Mouse (Mus musculus): Measurements from ENCODE around the gene Ccnjl. TPM values are rescaled to one million over a fixed set of nuclear protein-coding genes. Genes with fewer than 3 reads are reported as not detected.

Gene Ccnjl
- polyA plus RNA-seq, 1 experiment from 2014 or later: 11.3 TPM

DNA sequence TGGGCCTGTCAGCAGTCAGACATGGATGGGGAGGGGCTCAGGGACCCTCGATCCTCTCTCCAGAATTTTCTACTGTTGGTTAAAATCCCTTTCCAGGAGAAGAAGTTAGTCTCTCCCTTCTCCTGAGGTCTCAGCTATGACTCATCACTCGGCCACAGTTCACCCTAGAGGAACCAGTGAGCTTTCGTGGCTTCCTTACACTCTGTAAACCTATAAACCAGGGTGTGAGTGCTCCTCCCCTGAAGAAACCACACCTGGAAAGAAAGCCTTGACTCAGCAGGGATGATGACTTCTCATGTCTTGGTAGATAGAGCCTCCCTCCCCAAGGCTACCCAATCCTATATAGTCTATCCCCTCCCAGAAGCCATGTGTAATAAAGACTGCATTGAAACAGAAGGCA is 23.2 kb downstream of the Ccnjl start:
- Histone ChIP-seq H3K4me1 (peaks cover 18% of the 10 kb centered on the region), H3K4me3 (no peak overlapping the region), H3K4me2 (no peak overlapping the region), H3K27me3 (no peaks in the 10 kb centered on the region), H3K27ac (no peak overlapping the region), H3K36me3 (peaks cover 3% of the 10 kb centered on the region; the same call in 1 of the 2 replicates), H3K9ac (no peak overlapping the region), H3K9me3 (no peaks in the 10 kb centered on the region)
- WGBS: 71% methylated on average over 3 of the region's 3 CpGs
- ATAC-seq (ENCODE audit: insufficient number of reproducible peaks, low FRiP score, low TSS enrichment, low read depth): no peak

DNA sequence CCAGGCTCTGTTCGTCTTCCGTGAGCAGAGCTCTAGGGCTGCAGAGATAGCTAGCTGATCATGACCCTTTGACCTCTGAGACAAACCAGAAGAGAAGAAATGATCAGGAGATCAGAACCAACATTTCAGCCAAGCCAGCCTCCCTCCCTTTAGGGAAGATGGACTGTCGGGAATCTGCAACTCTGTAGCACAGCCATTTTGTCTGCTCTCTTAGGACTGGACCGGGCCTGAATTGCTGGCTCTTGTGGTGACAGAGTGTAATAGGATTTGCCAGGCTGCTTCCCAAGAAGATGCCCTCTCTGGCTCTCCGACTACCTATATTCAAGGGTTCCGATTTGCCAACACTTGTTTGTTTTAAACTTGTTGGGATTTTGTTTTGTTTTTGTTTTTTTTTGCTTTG is 24.1 kb downstream of the Ccnjl start:
- ATAC-seq (ENCODE audit: insufficient number of reproducible peaks, low FRiP score, low TSS enrichment, low read depth): no peak
- H3K4me2 ChIP-seq: no peak overlapping the region
- H3K36me3 ChIP-seq: peaks cover 8% of the 10 kb centered on the region; the same call in 1 of the 2 replicates
- no peak overlapping the region for H3K4me3 ChIP-seq
- no peak overlapping the region for H3K27ac ChIP-seq
- WGBS: 81% methylated on average over 6 of the region's 6 CpGs
- peaks cover 18% of the 10 kb centered on the region for H3K4me1 ChIP-seq
- H3K9me3 ChIP-seq: no peaks in the 10 kb centered on the region
- H3K27me3 ChIP-seq: no peaks in the 10 kb centered on the region
- no peak overlapping the region for H3K9ac ChIP-seq

DNA sequence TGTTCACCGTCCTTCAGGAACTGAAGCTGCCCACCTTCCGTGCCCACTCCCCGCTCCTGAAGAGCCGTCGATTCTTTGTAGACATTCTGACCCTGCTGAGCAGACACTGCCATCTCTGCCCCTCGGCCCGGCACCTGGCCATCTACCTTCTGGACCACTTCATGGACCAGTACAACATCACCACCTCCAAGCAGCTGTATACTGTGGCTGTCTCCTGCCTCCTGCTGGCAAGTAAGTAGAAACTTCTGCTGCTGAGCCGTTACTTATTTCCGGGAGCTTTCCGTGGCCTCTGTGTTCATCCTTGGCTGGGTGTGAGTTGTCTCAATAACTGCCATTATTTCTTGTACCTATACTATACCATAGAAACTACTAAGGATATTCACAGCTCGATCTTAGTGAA is 28.0 kb downstream of the Ccnjl start:
- Histone ChIP-seq H3K4me2 (no peak overlapping the region), H3K27ac (no peak overlapping the region), H3K27me3 (no peaks in the 10 kb centered on the region), H3K36me3 (peaks cover 22% of the 10 kb centered on the region), H3K9ac (no peak overlapping the region), H3K4me3 (no peak overlapping the region), H3K4me1 (no peaks in the 10 kb centered on the region), H3K9me3 (no peaks in the 10 kb centered on the region)
- ATAC-seq (ENCODE audit: insufficient number of reproducible peaks, low FRiP score, low TSS enrichment, low read depth): no peak
- WGBS: 86% methylated on average over 11 of the region's 11 CpGs

DNA sequence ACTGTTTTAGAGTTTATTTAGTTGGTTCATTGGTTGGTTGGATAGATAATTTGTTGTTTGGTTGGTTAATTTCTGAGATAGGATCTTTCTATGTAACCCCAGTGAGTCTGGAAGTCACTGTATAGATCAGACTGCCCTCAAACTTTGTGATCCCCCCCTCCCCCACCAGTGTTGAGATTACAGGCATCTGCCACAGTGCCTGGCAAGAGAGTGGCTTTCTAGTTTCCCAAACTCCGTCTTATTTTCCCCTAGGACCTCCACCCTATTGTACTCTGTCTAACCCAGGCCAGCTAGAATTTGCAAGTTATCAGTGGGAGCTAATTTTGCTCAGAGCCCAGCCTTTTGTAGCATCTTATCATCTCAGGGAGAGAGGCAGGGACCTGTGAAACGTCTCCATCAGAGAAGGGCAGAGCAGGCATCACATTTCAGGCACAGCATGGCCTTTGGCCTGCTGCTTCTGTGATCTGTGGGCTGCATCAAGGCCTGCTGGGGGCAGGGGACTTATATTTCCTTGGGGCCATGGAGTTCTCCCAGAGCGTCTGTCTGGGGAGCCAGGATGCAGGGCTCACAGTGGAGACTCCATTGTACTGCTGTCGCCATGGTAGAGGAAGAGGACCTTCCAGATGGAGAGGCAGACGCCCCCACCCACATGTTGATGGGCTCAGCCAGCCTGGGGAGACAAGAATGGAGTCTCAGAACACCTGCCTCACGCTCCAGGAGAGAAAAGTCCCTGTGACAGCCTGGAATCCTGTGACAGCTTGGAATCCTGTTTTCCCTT is 31.1 kb downstream of the Ccnjl start:
- Histone ChIP-seq H3K4me2 (no peak overlapping the region), H3K36me3 (peaks cover 22% of the 10 kb centered on the region), H3K4me3 (no peak overlapping the region), H3K27ac (no peak overlapping the region), H3K9me3 (no peaks in the 10 kb centered on the region), H3K27me3 (no peaks in the 10 kb centered on the region), H3K4me1 (0 out of 2 replicates have a peak, but pooled peaks cover 3% of the 10 kb centered on the region), H3K9ac (no peak overlapping the region)
- ATAC-seq (ENCODE audit: insufficient number of reproducible peaks, low FRiP score, low TSS enrichment, low read depth): no peak
- WGBS: 33% methylated on average over 6 of the region's 6 CpGs

DNA sequence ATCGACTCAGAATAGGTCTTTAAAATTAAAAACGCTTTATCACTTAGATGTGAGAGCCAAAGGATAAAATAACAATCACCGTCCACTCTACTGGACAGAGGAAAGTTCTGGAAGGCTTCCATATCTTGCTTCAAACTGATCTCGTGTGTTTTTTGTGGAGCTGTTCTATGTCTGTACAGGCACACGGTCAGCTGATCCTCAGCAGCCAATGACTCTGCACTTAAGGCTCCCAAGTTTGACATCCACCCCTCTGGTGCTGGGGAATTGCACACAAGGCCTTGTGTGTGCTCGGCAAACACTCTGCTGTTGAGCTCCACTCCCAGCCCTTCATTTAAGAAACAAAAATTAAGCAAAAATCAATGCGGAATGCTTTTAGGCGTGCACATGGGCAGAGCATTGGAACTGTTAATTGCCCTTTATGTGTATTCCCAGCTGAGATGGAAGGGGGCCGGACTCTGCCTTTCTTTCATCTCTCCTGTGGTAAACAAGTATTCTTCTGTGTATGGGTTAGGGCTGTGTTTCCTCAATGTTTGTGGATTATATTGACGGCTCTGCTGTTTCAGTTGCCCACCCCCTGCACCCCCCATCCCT is 35.2 kb downstream of the Ccnjl start:
- Histone ChIP-seq H3K27ac (peak overlapping the region; percentile 4; the same call in 1 of the 2 replicates), H3K36me3 (peaks cover 3% of the 10 kb centered on the region; the same call in 1 of the 2 replicates), H3K9me3 (no peaks in the 10 kb centered on the region), H3K4me3 (no peak overlapping the region), H3K27me3 (no peaks in the 10 kb centered on the region), H3K9ac (no peak overlapping the region), H3K4me2 (no peak overlapping the region), H3K4me1 (peaks cover 22% of the 10 kb centered on the region)
- no peak for ATAC-seq (ENCODE audit: insufficient number of reproducible peaks, low FRiP score, low TSS enrichment, low read depth)
- 60% methylated on average over 10 of the region's 10 CpGs for WGBS

DNA sequence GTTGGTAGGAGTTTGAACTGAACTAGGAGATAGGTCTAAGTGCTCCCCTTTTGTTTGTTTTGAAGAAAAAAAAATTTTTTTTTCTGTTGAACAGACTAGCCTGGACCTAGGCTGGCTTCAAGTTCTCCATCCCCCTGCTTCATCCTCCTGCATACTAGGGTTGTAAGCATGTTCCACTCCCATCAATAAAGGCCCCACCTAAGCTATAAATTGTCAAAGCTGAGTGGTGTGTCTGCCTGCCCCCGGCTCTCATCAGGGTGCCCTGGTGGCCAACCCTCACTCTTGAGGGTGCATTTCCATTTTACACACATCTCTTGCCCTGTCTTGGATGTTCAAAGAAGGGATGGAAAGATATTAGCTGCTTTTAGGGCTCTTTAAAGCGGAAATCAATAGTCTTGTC is 36.8 kb downstream of the Ccnjl start:
- no peaks in the 10 kb centered on the region for H3K27me3 ChIP-seq
- no peaks in the 10 kb centered on the region for H3K36me3 ChIP-seq
- no peak overlapping the region for H3K4me3 ChIP-seq
- H3K9me3 ChIP-seq: no peaks in the 10 kb centered on the region
- H3K4me1 ChIP-seq: peaks cover 31% of the 10 kb centered on the region
- no peak overlapping the region for H3K27ac ChIP-seq
- WGBS: 34% methylated on average over 2 of the region's 2 CpGs
- ATAC-seq (ENCODE audit: insufficient number of reproducible peaks, low FRiP score, low TSS enrichment, low read depth): no peak
- H3K9ac ChIP-seq: no peak overlapping the region
- no peak overlapping the region for H3K4me2 ChIP-seq

DNA sequence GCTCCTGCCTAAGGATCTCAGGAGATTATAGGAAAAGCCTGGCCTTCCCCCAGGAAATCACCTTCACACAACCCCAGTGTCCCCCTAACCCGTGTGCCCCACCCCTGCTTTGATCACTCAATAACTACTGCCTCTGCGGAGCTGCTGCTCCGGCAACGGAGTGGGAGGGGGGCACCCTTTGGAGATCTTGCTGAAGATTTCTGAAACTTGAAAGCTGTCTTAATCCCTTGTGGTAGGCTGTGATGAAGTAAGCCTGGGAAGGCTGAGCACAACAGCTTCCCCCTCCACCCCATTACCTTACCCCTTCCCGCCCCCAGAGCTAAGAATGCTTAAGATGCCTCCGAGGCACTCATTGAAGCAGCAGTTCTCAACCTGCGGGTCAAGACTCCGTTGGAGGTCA is 37.3 kb downstream of the Ccnjl start:
- Histone ChIP-seq H3K27ac (no peak overlapping the region; the same call in 1 of the 2 replicates), H3K36me3 (no peaks in the 10 kb centered on the region), H3K9me3 (no peaks in the 10 kb centered on the region), H3K4me1 (peaks cover 31% of the 10 kb centered on the region), H3K9ac (no peak overlapping the region), H3K27me3 (no peaks in the 10 kb centered on the region), H3K4me2 (no peak overlapping the region), H3K4me3 (no peak overlapping the region)
- 8% methylated on average over 8 of the region's 8 CpGs for WGBS
- no peak for ATAC-seq (ENCODE audit: insufficient number of reproducible peaks, low FRiP score, low TSS enrichment, low read depth)

DNA sequence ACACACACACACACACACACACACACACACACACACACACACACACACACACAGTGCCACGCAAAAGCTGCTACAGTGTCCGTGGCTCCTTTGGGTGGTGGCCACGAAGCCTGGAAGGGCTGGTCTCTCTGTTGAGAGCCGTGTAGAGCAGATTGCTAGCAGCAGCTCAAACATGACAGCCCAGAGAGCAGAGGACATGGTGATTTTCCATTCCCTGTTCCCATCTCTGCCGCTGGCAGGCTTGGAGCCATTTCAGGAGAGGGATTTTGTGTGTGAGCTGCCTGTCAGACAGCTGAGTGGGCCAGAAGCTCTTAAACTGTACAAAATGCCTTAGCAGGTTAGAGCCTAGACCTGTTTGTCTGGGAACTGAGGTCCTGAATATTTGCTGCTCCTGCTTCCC is 38.1 kb downstream of the Ccnjl start:
- Histone ChIP-seq H3K4me1 (peaks cover 31% of the 10 kb centered on the region), H3K4me3 (no peak overlapping the region), H3K4me2 (no peak overlapping the region), H3K9me3 (no peaks in the 10 kb centered on the region), H3K9ac (no peak overlapping the region), H3K27ac (0 out of 2 replicates have a peak overlapping the region, but pooled peaks have one; percentile 22), H3K27me3 (no peaks in the 10 kb centered on the region), H3K36me3 (no peaks in the 10 kb centered on the region)
- no peak for ATAC-seq (ENCODE audit: insufficient number of reproducible peaks, low FRiP score, low TSS enrichment, low read depth)
- WGBS: 63% methylated on average over 5 of the region's 5 CpGs

DNA sequence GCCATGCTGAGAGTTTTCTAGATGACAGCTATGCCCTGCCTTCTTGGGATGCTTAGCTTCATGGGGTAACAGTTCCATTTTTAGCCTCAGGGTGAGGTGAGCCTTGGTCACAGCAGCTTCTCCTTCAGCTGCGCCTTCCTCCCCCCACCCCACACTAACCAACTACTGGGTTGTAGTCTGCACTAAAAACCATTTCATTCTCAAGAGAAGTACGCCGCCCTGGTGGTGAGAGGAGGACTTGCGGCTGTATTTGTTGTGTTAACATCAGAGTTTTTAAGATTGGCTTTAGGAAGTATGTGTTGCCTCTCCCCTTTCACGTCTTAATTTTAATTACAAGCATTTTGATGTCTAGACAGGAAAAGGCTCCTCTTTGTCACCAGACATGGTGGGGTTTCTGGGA is 39.7 kb downstream of the Ccnjl start:
- H3K4me3 ChIP-seq: no peak overlapping the region
- 67% methylated on average over 5 of the region's 5 CpGs for WGBS
- no peak overlapping the region for H3K9ac ChIP-seq
- H3K36me3 ChIP-seq: no peaks in the 10 kb centered on the region
- peaks cover 34% of the 10 kb centered on the region for H3K4me1 ChIP-seq
- H3K27me3 ChIP-seq: no peaks in the 10 kb centered on the region
- ATAC-seq (ENCODE audit: insufficient number of reproducible peaks, low FRiP score, low TSS enrichment, low read depth): no peak
- no peaks in the 10 kb centered on the region for H3K9me3 ChIP-seq
- no peak overlapping the region for H3K4me2 ChIP-seq
- H3K27ac ChIP-seq: no peak overlapping the region

DNA sequence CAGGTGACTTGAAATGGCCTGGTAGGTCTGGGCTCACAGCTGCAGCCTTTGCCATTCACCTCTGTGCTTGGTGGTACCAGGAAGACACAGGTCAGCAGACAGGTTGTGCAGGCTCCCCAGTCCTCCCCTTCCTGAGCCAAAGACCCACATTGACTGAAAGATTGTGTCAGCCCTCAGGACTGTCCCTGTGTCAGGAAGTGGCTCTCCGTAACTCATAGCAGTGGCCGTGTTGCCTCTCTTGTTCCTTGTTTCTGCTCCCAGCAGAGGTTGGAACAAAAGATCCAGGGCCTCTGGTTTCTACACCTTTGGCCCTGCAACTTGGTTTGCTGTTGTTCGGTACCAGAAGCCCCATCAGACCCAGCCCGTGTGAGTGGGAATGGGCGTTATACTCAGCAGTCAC is 40.6 kb downstream of the Ccnjl start:
- H3K4me1 ChIP-seq: peaks cover 31% of the 10 kb centered on the region
- peak overlapping the region; percentile 22 for H3K27ac ChIP-seq
- no peak overlapping the region for H3K4me3 ChIP-seq
- WGBS: 76% methylated on average over 5 of the region's 5 CpGs
- no peak overlapping the region for H3K4me2 ChIP-seq
- no peaks in the 10 kb centered on the region for H3K27me3 ChIP-seq
- no peak overlapping the region for H3K9ac ChIP-seq
- no peaks in the 10 kb centered on the region for H3K36me3 ChIP-seq
- H3K9me3 ChIP-seq: no peaks in the 10 kb centered on the region
- no peak for ATAC-seq (ENCODE audit: insufficient number of reproducible peaks, low FRiP score, low TSS enrichment, low read depth)

DNA sequence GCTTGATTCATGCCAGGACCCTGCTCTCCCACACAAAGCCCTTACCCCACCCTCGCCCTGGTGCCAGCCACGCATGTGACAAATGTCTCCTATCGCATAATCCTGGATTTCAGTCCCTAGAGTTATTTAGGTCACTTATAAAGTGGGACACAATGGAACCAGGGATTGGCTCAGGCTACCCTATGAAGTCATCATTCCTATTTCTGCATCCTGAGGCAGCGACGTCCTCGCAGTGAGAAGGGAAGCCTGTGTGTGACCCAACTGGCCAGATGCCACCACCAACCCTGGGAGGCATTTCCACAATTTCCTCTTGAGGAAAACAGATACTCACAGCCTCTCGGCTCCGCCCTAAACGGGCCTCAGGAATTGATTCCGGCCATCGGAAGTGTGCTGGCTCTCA is 41.0 kb downstream of the Ccnjl start:
- Histone ChIP-seq H3K4me3 (no peak overlapping the region), H3K4me2 (no peak overlapping the region), H3K4me1 (peaks cover 31% of the 10 kb centered on the region), H3K9me3 (no peaks in the 10 kb centered on the region), H3K36me3 (no peaks in the 10 kb centered on the region), H3K9ac (no peak overlapping the region), H3K27me3 (no peaks in the 10 kb centered on the region), H3K27ac (peak overlapping the region; percentile 22)
- no peak for ATAC-seq (ENCODE audit: insufficient number of reproducible peaks, low FRiP score, low TSS enrichment, low read depth)
- 67% methylated on average over 11 of the region's 11 CpGs for WGBS

DNA sequence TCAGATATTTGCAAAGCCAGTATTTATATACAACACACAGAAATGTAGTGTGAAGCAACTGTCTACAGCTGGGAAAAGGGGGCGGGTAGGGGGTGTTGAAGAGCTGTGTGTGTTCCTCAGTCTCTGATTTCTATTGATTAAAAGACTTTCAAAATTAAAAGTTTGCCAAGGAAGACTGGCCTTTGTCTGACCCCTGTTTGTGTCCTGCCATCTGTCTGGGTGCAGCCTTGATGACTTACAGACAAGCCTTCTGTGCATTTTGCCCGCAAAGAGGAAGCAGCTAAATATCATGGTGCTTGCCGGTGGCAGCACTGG is 46.4 kb downstream of the Ccnjl start:
- H3K27me3 ChIP-seq: no peaks in the 10 kb centered on the region
- H3K9ac ChIP-seq: no peak overlapping the region
- H3K4me3 ChIP-seq: no peak overlapping the region
- H3K4me2 ChIP-seq: no peak overlapping the region
- WGBS: 25% methylated on average over 3 of the region's 3 CpGs
- no peak overlapping the region; the same call in 1 of the 2 replicates for H3K27ac ChIP-seq
- H3K4me1 ChIP-seq: 0 out of 2 replicates have a peak, but pooled peaks cover 4% of the 10 kb centered on the region
- H3K9me3 ChIP-seq: no peaks in the 10 kb centered on the region
- H3K36me3 ChIP-seq: peaks cover 7% of the 10 kb centered on the region
- no peak for ATAC-seq (ENCODE audit: insufficient number of reproducible peaks, low FRiP score, low TSS enrichment, low read depth)

All from limb, embryonic 15.5 days (tissue).